Mouse (Mus musculus) T-helper 2 cell (primary cell): ENCODE measurements around the gene Bcar3.
"Not testable (repeated sequence)": the region's sequence is repeated elsewhere in the genome, so short reads cannot be mapped to it uniquely, and the experiment has no call there.

Experiments
- in situ Hi-C: fragments of 300-600 bp; cut with MboI, MseI; formaldehyde crosslinking; loops from one replicate; pipeline ENCODE4 v1.15.1; 2025; ENCODE audit warnings: high pct_unique_total_duplicates

The Bcar3 gene

GRCm38 (mm10) chr3:122293954-122294850 is at the start of gene Bcar3:
Gene Bcar3 (plus strand): TSS chr3:122294136.
- in situ Hi-C loops, result no loop called here

- in situ Hi-C loops, result loop anchor here (5.0 kb wide), 1 partner anchor 43 kb away; no protein-coding TSS in a partner anchor
Observed at GRCm38 (mm10) chr3:122244759-122245158, 49.2 kb upstream of the Bcar3 start.

GRCm38 (mm10) chr3:122245215-122245877 is 48.6 kb upstream of the Bcar3 start, which contains the start of gene Gclm:
Gene Gclm (plus strand): TSS chr3:122245557.
- in situ Hi-C loops, result loop anchor here (5.0 kb wide), 1 partner anchor 42 kb away; no protein-coding TSS in a partner anchor

- in situ Hi-C loops, result loop anchor here (5.0 kb wide), 1 partner anchor 41 kb away; no protein-coding TSS in a partner anchor
Observed at GRCm38 (mm10) chr3:122245878-122246332, 48.0 kb upstream of the Bcar3 start.

- in situ Hi-C loops, result loop anchor here (5.0 kb wide), 1 partner anchor 41 kb away; no protein-coding TSS in a partner anchor
Observed at GRCm38 (mm10) chr3:122246406-122246805, 47.5 kb upstream of the Bcar3 start.

- in situ Hi-C loops, result loop anchor here (5.0 kb wide), 1 partner anchor 40 kb away; no protein-coding TSS in a partner anchor
Observed at GRCm38 (mm10) chr3:122246986-122247767, 46.8 kb upstream of the Bcar3 start.

- in situ Hi-C loops, result loop anchor here (5.0 kb wide), 1 partner anchor 40 kb away; no protein-coding TSS in a partner anchor
Observed at GRCm38 (mm10) chr3:122247768-122248100, 46.2 kb upstream of the Bcar3 start.

GRCm38 (mm10) chr3:122252466-122253253 is 41.3 kb upstream of the Bcar3 start:
- in situ Hi-C loops, result no loop called here

GRCm38 (mm10) chr3:122254050-122254449 is 39.9 kb upstream of the Bcar3 start:
- in situ Hi-C loops, result not testable (repeated sequence)

- in situ Hi-C loops, result no loop called here
Observed at GRCm38 (mm10) chr3:122269986-122270385, 23.9 kb upstream of the Bcar3 start.

GRCm38 (mm10) chr3:122272565-122272964 is 21.4 kb upstream of the Bcar3 start:
- in situ Hi-C loops, result not testable (repeated sequence)

- in situ Hi-C loops, result no loop called here
Observed at GRCm38 (mm10) chr3:122273407-122274240, 20.3 kb upstream of the Bcar3 start.

GRCm38 (mm10) chr3:122274241-122275024 is 19.5 kb upstream of the Bcar3 start, which contains the start of gene Dnttip2:
Gene Dnttip2 (plus strand): TSS chr3:122274388.
- in situ Hi-C loops, result no loop called here

- in situ Hi-C loops, result no loop called here
Observed at GRCm38 (mm10) chr3:122275111-122275510, 18.8 kb upstream of the Bcar3 start.

GRCm38 (mm10) chr3:122287195-122287594 is 6.7 kb upstream of the Bcar3 start:
- in situ Hi-C loops, result loop anchor here (5.0 kb wide), 1 partner anchor 40 kb away; the partner anchor contains the start of gene Gclm

- in situ Hi-C loops, result loop anchor here (5.0 kb wide), 1 partner anchor 41 kb away; the partner anchor contains the start of gene Gclm
Observed at GRCm38 (mm10) chr3:122288613-122289195, 5.2 kb upstream of the Bcar3 start.

GRCm38 (mm10) chr3:122289344-122289743 is 4.6 kb upstream of the Bcar3 start:
- in situ Hi-C loops, result loop anchor here (5.0 kb wide), 1 partner anchor 42 kb away; the partner anchor contains the start of gene Gclm

GRCm38 (mm10) chr3:122290696-122291095 is 3.2 kb upstream of the Bcar3 start:
- in situ Hi-C loops, result no loop called here
